Mouse (Mus musculus): ENCODE data around the gene Cnp. TPM values are rescaled to one million over a fixed set of nuclear protein-coding genes. Genes with fewer than 3 reads are reported as not detected.
A peak's percentile ranks its signal among the peaks of the same experiment; 100 is the strongest.
"Not testable (repeated sequence)": the region's sequence is repeated elsewhere in the genome, so short reads cannot be mapped to it uniquely, and the experiment has no call there.

The Cnp gene
- total RNA-seq, 2 experiments from 2014 or later = 8.6 to 9.6 TPM

GRCm38 (mm10) chr11:100585148-100585547, 10.4 kb downstream of the Cnp start:
- DNase-seq = no peak

- no peak for DNase-seq
Observed at GRCm38 (mm10) chr11:100588462-100588861, 13.8 kb downstream of the Cnp start.

GRCm38 (mm10) chr11:100592346-100593046, 17.8 kb downstream of the Cnp start:
- DNase-seq = no peak

- no peak for DNase-seq
Observed at GRCm38 (mm10) chr11:100594608-100595007, 19.9 kb downstream of the Cnp start.

GRCm38 (mm10) chr11:100595533-100595932, 20.8 kb downstream of the Cnp start:
- DNase-seq = no peak

- no peak for DNase-seq
Observed at GRCm38 (mm10) chr11:100598074-100598473, 23.4 kb downstream of the Cnp start.

- no peak for DNase-seq
Observed at GRCm38 (mm10) chr11:100601372-100601771, 26.7 kb downstream of the Cnp start.

GRCm38 (mm10) chr11:100603155-100603554, 28.5 kb downstream of the Cnp start:
- no peak for DNase-seq

- DNase-seq = no peak
Observed at GRCm38 (mm10) chr11:100603813-100604212, 29.1 kb downstream of the Cnp start.

- DNase-seq = no peak
Observed at GRCm38 (mm10) chr11:100604321-100605005, 29.8 kb downstream of the Cnp start.

GRCm38 (mm10) chr11:100605451-100605850, 30.7 kb downstream of the Cnp start:
- DNase-seq = no peak

GRCm38 (mm10) chr11:100607121-100607520, 32.4 kb downstream of the Cnp start:
- DNase-seq = no peak

- no peak for DNase-seq
Observed at GRCm38 (mm10) chr11:100608796-100609195, 34.1 kb downstream of the Cnp start.

- no peak for DNase-seq
Observed at GRCm38 (mm10) chr11:100609355-100609996, 34.8 kb downstream of the Cnp start.

- DNase-seq = peak; percentile 12
Observed at GRCm38 (mm10) chr11:100609997-100610680, 35.4 kb downstream of the Cnp start.

GRCm38 (mm10) chr11:100611627-100612026, 36.9 kb downstream of the Cnp start:
- no peak for DNase-seq

- DNase-seq = no peak
Observed at GRCm38 (mm10) chr11:100613241-100613640, 38.5 kb downstream of the Cnp start.

GRCm38 (mm10) chr11:100616332-100616731, 41.6 kb downstream of the Cnp start:
- DNase-seq = no peak

- not testable (repeated sequence) for DNase-seq
Observed at GRCm38 (mm10) chr11:100616836-100617235, 42.1 kb downstream of the Cnp start.

- no peak for DNase-seq
Observed at GRCm38 (mm10) chr11:100617480-100617879, 42.8 kb downstream of the Cnp start.

GRCm38 (mm10) chr11:100618761-100619484, 44.2 kb downstream of the Cnp start, which contains the start of gene Nkiras2:
Gene Nkiras2 (plus strand): TSS chr11:100619244.
- DNase-seq = peak; percentile 55

- peak; percentile 93 for DNase-seq
Observed at GRCm38 (mm10) chr11:100619485-100619975, 44.8 kb downstream of the Cnp start.
